Mouse (Mus musculus) retina, postnatal 1 day (tissue): ENCODE data around the gene Mpz.
A peak's percentile ranks its signal among the peaks of the same experiment; 100 is the strongest.
"Not testable (repeated sequence)": the region's sequence is repeated elsewhere in the genome, so short reads cannot be mapped to it uniquely, and the experiment has no call there.

Source experiments
- DNase-seq: peaks from one replicate; pipeline ENCODE4 v3.0.0-alpha.2; 2012

Gene Mpz

DNA sequence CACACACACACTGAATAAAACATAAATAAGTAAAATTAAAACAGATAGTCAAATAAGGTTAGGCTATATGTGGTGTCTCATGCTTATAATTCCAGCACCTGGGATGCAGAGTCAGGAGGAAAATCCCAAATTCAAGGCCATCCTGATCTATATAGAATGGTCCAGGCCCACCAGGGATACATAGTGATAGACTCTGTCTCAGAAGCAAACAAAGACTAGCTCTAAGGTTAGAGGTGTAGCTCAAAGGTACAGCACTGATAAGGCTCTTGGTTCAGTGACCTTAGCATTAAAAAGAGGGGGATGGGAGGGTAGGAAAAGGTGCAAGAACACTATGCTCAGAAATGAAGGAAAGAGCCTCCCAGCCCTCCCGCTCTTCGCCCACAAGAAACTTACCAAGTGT is 14.9 kb upstream of the Mpz start:
- DNase-seq, result no peak

DNA sequence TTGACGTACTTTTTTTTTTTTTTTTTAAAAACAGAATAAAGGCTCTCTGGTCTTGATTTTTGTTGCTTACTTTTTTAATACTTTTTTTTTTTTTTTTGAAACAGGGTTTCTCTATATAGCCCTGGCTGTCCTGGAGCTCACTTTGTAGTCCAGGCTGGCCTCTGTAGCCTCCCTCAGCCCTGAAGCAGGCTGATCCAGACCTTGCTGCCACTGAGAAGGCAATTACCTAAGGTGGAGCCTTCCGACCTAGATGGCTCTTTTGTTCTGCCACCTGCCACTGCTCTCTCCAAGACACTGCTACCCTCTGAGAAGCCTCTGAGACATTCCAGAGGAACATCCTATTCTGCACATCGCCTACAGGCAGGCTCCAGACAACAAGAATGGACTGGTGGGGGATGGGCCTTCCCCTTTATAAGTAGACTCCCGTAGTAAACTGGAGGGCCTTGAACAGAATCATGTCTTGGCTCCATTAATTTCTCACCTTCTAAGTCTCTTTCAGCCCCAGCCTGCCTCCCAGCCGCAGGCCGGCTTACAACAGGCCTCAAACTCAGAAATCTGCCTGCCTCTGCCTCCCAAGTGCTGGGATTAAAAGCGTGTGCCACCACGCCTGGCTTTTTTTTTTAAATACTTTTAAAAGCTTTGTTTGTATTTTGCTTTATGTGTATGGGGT is 12.9 kb upstream of the Mpz start:
- not testable (repeated sequence) for DNase-seq

DNA sequence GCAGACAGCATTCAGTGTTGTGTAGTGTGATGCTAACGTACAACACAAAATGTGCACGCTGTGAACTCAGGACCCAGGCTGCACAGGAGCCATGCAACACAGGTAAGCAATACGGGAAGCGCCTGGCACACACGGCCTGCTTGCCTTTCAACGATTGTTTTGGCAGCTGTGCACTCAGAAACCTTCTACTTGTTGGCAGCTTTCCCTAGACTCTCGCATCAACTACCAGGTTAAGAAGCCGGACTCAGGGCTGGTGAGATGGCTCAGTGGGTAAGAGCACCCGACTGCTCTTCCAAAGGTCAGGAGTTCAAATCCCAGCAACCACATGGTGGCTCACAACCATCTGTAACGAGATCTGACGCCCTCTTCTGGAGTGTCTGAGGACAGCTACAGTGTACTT is 7.5 kb upstream of the Mpz start:
- not testable (repeated sequence) for DNase-seq

DNA sequence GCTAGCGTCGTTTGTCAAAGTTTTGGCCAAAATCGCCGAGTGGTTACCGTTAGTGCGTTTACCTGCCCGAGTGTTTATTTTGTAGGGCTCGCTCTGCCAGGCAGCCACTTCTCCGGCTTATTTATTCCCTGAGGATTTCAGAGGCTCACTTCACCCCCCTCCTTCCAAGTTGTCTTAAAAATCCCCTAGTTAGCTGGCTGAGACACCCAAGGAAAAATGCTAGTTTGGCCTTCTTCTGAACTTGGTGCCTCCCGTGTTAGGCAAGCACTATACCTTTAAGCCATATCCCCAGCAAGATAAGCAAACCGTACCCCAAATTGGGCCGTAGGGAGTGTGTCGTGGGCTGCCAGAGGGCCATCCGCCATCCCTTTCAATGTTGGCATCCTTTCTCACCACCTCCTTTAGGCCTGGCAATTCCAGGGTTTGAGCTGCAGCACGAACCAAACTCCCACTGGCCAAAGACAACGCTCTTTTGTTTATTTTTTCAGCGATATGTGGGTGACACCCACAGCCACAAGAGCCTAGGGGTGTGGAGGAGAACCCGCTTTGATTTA is 404 bp downstream of the Mpz start:
- no peak for DNase-seq

DNA sequence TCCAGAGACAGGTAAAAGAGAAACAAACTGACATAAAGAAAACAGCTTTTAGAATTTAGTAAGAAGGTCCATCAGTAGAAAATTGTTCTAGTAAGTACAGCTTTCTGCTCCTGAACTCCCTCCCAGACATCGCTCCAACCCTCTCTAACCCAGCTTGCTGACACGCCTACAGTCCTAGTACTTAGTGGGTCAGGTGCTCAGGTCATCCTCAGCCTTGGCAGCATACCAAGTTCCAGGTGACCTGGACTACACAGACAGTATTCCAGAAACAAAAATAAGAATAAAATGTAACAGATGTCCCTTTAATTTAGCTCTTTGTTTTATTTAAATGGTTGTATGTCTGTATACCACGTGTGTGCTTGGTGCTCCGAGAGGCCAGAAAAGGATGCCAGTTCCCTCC is 1.5 kb downstream of the Mpz start:
- DNase-seq, result no peak

DNA sequence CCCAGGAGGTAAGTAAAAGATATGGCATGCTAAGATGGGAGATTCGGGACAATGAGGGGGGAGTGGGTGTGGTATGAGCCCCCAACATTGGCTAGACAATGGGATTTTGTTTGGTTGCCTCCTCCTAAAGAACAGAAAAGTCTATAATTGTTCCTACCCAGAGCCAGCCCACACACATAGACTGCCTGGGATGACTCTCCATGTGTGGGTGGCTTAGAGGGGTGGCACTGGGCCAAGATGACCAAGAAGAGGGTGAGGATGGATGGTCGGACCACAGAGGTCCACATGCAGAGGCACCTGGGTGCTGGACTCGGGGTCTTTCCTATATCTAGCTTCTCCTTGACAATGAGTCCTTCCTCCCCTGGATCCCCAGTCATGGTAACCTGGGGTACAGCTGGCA is 6.1 kb downstream of the Mpz start:
- no peak for DNase-seq

DNA sequence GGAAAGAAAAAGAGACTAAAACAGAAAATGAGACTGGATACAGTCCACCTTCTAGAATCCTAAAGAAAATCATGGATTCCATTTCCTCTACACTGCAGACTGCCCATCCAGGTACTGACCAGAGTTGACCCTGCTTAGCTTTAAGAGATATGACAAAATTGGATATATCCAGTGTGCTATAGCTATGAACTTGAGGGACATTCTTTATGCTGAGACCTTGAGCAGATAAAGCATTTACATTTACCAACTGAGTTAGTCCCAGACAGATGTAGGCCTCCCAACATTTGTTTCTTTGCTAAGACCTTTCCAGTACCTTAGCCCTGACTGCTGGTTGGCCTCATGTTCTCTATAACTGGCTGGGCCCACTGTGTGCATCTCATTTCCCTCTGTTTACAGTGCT is 7.5 kb downstream of the Mpz start:
- no peak for DNase-seq

DNA sequence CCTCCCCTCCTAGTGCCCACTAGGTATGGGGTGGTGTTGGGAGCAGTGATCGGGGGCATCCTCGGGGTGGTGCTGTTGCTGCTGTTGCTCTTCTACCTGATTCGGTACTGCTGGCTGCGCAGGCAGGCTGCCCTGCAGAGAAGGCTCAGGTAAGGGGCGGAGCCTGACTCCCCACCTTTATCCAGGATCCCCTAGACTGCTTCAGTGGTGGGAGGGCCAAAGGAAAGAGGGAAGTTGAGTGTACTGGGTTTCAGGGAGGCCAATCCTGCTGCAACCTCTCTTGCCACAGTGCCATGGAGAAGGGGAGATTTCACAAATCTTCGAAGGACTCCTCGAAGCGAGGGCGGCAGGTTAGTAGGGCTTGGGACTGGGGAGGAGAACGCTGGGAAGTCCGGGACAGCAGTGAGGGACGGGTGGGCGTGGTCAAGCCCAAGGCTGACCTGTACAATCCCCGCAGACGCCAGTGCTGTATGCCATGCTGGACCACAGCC is 9.0 kb downstream of the Mpz start:
- peak; percentile 13 for DNase-seq

DNA sequence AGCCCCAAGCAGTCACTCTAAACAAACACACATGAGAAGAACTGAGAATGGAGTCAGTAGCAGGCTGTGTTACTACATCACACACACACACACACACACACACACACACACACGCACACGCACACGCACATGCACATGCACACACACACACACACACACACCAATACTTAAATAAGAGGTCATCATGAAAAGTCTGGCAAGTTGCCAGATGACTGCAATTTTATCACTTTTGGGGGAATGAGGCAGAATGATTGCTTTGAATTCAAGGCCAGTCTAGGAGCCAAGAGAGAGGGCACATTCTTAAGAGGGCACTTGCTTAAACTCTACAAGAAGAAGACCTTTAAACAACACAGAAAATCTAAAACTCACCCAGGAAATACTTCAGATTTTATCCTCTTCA is 12.0 kb downstream of the Mpz start:
- no peak for DNase-seq

DNA sequence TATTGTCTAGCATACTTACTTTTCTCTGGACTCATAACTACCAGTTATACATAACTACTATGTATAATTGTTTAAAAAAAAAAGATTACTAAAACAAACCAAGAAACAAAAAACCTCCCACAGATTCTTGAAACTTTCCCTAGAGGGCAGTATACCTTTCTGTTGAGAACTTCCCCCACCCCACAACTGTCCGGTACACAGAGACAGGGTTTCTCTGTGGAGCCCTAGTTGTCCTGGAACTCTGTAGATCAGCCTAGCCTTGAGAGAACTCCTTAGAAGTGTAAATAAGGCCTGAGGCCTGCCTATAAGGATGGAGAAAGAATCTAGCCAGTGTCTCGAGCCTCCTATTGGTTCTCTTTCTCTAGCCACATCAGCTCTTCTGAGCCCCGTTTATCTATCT is 13.7 kb downstream of the Mpz start:
- peak; percentile 41 for DNase-seq

DNA sequence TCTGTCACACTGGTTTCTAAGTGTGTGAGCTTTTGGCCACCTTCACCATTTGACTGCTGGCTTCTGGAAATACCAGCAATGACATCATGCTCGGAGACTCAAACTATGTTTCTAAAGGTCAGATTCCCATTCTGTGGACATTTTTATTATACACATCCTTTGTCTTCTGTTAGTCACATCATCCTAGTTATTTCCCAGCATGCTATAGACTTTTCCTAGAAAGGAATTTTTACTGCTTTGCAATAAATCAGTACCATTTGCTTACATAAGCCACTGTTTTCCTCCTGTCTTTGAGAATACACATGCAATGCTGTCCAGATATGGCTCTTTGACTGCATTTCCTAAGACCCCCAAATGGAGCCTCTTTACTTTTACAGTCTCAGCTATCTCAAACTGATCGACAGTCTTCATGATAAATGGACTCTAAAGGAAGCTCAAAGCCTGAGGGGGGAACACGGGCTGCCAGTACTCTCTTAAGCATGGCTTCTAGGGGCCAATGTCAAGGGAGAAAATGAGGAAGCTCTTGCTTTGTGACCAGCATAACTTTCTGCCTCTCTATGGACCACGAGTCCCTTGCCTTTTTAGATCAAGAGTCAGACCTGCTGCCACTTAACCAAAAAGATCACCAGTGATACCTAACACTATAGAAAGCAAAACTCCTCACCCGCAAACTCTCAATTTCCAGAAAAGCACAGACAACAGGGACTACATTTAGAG is 15.3 kb downstream of the Mpz start:
- no peak for DNase-seq

DNA sequence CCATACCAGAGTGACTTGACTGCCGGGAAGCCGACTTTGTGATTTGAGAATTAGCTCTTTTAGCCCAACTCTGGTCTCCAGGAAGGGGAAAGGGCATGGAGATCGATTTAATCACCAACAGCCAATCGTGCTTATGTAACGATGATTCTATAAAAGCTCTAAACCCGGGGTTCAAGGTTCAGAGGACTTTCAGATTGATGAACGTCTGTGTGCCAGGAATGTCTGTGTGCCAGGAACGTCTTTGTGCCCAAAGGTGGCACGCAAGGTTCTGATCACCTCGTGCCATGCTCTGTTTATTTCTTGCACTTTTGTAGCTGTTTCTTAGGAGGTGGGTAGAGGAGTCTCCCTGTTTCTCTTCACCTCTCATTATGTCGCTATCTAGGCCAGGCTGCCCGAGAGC is 18.4 kb downstream of the Mpz start:
- DNase-seq, result no peak

DNA sequence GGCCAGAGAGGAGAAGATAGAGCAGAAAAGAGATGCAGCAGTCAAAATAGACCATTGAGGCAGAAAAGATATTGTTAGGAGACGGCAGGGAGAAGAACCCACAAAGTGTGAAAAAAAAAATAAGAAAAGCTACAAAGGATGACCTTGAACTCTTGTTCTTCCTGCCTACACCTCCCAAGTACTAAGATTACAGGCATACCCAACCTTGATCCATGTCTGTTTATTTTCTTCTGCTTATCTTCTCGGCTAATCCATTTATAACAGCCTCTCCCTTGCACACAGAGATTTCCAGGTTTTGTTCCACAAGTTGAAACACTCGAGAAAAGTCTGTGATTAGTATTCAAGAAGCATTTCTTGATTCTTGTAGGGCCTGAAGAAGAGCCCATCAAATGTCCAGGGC is 19.4 kb downstream of the Mpz start:
- no peak for DNase-seq

DNA sequence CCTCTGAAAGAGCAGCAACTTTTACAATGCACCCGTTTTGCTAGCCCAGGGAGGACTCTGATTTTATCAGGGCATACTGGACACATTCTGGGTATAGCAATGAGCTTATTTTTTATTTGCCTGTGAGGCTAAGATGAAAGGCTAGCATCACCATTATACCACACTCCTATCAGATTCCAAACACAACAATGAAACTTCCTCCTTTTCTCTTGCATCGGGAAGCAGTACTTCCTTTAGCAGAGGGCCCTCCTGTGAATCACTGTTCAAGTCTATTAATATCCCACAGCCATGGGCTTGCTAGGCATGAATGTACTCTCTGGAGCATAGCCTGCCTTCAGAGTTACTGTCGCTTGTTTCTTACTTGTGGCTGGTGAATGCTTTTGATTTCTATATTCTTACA is 20.6 kb downstream of the Mpz start:
- DNase-seq, result no peak

DNA sequence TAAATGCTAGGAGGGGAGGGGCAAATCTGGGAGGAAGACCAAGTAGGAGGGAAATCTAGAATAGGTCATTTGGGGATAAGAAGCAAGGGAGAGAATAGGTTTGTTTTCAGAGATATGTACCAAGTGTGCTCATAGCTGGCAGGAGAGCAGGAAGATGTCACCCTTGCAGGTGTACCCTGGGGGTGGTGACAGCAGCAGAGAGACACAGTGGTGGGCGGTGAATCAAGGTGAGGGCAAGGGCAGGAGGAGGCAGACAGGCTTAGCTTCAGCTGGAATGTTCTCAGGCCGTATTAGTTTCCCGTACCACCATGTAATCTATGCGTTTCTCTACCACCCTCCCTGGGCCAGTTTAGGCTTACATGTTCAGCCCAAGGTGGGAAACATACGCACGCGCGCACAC is 22.3 kb downstream of the Mpz start:
- no peak for DNase-seq

DNA sequence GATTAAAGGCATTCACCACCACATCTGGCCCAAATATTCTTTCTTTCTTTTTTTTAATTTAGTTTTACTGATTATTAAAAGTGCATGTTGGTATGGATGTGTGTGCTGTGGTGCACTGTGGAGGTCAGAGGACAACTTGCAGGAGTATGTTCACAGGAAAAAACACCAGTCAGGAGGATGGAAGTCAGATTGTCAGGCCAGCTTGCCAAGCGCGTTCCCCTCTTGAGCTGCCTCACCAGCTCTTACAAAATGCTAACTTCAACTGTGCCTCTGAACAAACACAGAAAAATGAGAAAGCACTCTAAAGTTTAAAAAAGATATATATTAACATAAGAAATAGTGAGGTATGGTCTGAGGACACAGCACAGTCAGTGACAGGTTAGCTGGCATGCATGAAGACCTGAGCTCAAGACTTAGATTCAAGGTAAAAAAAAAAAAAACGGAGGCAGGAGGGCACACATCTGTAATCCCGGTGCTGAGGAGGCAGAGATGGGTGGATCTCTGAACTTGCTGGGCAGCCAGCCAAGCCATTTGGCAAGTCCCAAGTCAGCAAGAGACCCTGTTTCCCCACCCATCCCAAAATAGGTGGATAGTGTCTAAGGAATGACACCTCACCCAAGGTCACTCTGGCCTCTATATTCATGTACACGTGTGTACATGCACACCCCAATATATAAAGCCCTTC is 29.1 kb downstream of the Mpz start:
- no peak for DNase-seq

DNA sequence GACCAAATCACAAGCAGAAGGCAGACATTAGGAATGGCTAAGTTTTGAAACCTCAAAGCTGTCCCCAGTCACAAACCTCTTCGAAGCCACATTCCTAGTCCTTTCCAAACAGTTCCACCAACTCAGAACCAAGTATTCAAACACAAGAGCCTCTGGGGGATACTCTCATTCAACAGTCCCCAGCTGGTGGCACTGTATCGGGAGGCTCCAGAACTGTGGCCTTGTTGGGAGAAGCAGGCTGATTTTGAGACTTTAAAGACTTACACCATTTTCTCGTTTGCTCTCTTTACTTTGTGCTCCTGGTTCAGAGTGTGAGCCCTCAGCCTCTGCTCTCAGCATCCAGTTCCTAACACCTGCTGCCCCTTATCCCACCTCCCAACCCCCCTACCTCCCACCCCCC is 32.5 kb downstream of the Mpz start:
- no peak for DNase-seq

DNA sequence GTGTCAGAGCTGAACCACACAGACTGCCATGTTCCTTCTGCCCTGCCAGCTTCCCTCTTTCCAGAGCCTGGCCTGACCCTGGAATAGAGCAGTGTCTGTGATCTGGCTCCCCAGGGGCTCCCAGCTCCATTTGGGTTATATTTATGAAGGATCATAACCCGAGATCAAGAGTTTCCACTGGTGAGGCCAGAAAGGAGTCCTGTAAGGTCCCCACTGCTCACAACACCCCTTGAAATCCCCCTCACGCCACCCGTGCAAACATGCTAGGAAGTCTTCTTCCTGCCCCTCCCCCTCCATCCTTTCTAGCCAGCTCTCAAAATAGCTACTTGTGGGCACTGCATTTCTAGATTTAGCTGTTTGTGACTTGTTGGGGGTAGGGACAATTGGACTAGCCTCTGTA is 33.1 kb downstream of the Mpz start:
- DNase-seq, result no peak

DNA sequence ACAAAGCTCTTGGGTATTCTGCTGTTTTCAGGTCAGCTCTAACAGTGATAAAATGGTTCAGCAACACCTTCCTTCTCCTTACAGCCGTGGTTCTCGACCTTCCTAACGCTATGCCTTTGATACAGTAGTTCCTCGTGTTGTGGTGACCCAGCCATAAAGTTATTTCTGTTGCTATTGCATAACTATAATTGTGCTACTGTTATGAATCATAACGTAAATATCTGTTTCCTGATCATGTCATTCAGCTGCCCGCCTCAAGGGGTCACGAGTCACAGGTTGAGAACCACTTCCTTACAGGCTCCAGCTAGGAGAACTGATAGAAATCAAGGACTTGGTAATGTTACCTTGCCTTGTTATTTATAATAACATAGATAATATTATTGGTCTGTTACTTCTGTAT is 33.8 kb downstream of the Mpz start:
- no peak for DNase-seq

DNA sequence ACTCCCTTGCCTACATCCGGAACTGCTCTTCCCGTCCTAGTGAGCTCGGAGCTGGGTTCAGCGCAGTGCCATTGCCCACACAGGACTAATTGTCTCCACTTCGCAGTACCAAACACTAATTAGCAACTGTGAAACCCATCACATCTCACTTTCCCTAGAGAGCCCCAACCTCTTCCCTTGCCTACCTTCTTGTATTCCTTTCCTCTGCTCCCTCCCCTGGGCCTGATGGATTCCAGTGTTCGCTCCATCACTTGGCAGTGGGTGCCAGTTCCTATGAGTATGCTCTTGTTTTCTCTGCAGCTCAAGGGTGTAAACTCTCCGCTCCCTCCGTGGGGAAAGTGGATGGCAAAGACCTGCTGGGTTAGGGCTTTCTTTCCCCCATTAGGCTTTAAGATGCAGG is 35.1 kb downstream of the Mpz start:
- DNase-seq, result no peak

DNA sequence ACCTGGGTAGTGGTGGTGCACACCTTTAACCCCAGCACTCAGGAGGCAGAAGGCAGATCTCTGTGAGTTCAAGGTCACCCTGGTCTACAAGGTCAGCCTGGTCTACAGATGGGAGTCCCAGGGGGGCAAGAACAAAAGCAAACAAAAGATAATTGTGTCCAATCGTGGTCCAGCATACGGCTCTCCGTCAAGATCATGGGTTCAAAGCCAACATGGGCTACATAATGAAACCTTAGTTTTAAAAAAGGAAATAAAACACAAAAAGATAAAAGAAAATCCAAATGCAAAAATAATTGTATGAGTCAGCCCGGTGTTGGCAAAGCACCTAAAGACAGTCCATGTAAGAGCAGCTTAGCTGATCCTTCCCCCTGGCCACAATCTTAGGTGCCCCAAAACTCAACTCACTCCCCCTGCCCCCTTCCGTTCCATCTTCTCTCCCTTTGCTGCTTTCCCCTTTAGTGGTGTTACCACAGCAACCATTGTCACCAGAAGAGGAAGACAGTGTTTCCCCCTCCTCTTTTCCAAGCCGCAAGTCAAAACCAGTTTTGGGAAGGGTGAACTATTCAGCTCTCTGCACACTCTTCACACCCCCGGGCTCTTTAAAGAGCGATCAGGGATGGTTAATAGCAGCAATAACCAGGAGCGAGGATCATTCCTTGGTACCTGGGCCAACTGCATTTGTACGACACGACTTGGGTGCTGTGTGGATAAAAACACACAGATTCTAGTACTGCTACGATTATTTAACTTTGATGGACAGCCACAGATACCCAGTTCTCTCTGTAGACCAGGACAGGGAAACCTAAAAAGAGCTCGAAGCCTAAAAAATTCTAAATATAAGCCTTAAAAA is 37.6 kb downstream of the Mpz start:
- peak; percentile 7 for DNase-seq

DNA sequence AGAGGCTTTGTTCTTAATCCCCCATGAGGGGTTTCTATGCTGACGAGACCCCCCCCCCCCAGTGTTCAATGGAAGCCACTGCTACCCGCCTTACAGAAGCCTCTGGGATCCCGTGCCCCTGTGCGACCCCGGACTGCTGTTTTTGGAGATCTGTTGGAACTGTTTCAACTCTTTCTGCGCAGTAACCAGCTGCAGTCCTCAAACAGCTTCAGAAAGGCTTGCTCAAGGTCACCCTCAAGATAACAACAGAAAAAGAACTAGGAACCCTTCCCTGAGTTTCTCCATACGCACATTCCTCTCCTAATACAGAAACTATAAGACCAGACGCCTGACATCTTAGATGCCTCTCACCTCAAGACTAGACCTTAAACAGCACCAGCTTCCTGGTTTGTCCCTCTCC is 38.5 kb downstream of the Mpz start:
- DNase-seq, result no peak
